Mouse (Mus musculus) kidney, adult 2 months (tissue): ENCODE data around the gene 1700003E16Rik.

Experiments
- CTCF ChIP-seq: fragments of 200-500 bp; conservative IDR thresholded peaks from 2 replicates; pipeline ENCODE4 v1.5.1; 2011; ENCODE audit warnings: low read depth, mild to moderate bottlenecking, control low read depth, low read length, moderate library complexity, mixed read lengths; ENCODE audit not compliant: insufficient read depth, insufficient read length
- POLR2A ChIP-seq: fragments of 200-500 bp; IDR thresholded peaks from one replicate; pipeline ENCODE4 v1.6.1; 2011; ENCODE audit warnings: low read depth, low read length, control low read depth

DNA sequence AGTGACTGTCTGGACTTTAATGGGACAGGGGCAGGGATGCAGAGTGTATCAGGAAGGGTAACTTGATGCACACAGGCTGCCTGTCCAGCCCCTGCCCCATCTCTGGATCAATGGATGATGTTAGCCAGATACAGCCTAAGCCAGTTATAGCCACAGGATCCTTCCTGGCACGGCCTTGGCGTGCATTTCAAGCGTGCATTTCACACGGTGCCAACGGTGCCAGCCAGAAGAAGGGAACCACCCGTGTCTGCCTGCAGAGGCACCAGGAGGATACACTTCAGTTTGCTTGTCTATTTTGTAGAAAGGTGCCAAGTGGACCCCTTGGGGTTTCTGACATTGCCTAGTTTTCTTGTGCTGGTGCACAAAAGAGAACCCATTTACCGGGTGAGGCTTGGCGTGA is 16.2 kb upstream of the 1700003E16Rik start:
- TF ChIP-seq POLR2A = no peak
- no peak for TF ChIP-seq CTCF
